Mouse (Mus musculus) midbrain, embryonic 12.5 days (tissue): ENCODE data around the gene Lekr1. TPM values are rescaled to one million over a fixed set of nuclear protein-coding genes. Genes with fewer than 3 reads are reported as not detected.
A peak's percentile ranks its signal among the peaks of the same experiment; 100 is the strongest.

Source experiments
- ATAC-seq: fragments of 200-750 bp; cut with Nextera tagmentation; 2 replicates; pipeline ENCODE4 v1.8.0; 2017; ENCODE audit warnings: low read depth, moderate TSS enrichment, moderate library complexity; ENCODE audit not compliant: low FRiP score
- H3K27ac ChIP-seq: fragments of 300-500 bp; sonication (generic); replicated peaks from 2 replicates; pipeline ENCODE4 v1.5.1; 2016; ENCODE audit warnings: mild to moderate bottlenecking
- H3K27me3 ChIP-seq: fragments of 300-500 bp; sonication (generic); 2 replicates; pipeline ENCODE4 v1.6.1; 2016; ENCODE audit warnings: mild to moderate bottlenecking
- H3K36me3 ChIP-seq: fragments of 300-500 bp; sonication (generic); 2 replicates; pipeline ENCODE4 v1.6.1; 2016
- H3K4me1 ChIP-seq: fragments of 300-500 bp; sonication (generic); 2 replicates; pipeline ENCODE4 v1.6.1; 2016
- H3K4me2 ChIP-seq: fragments of 300-500 bp; sonication (generic); replicated peaks from 2 replicates; pipeline ENCODE4 v1.6.1; 2016; ENCODE audit warnings: mild to moderate bottlenecking, moderate library complexity
- H3K4me3 ChIP-seq: fragments of 300-500 bp; sonication (generic); 2 replicates; pipeline ENCODE4 v1.5.1; 2016; ENCODE audit warnings: mild to moderate bottlenecking
- H3K9ac ChIP-seq: fragments of 300-500 bp; sonication (generic); replicated peaks from 2 replicates; pipeline ENCODE4 v1.6.1; 2016; ENCODE audit warnings: mild to moderate bottlenecking, moderate library complexity
- H3K9me3 ChIP-seq: fragments of 300-500 bp; sonication (generic); 2 replicates; pipeline ENCODE4 v1.6.1; 2016; ENCODE audit warnings: mild to moderate bottlenecking
- WGBS: fragments of 180-500 bp; shearing (Covaris S2); methylation state at CpG from one replicate; pipeline ENCODE4 v1.1.7; 2016; 5-methylcytosine and 5-hydroxymethylcytosine counted together
- polyA plus RNA-seq: library from polyadenylated mRNA; unstranded; fragments of >200 nt; fragmentation: Nextera tagmentation; extraction: Ambion mirVana; gene quantifications from 2 replicates; pipeline ENCODE4 v1.2.1, GENCODE M21; 2016

Gene Lekr1
- polyA plus RNA-seq, 1 experiment from 2014 or later: 6.7 TPM

DNA sequence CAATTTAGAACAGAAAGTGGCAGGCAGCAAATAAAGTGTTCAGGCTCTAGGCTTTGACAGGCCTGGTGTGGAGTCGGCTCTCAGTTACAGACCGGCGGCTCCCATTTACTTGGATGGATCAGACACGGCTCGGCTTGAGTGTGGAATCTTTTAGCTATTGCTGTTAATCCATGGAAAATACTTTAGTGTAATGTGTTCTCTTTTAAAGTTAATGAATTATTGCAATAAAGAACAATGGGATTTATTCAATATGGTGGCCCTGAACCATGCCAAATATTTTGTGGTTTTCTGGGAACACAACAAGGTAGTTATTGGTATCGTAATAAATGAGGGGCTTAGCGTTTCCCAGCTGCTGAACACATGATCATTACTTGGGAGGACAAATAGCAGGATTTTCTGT, 28.7 kb upstream of the Lekr1 start:
- ATAC-seq: peak; percentile 66; the same call in 1 of the 2 replicates
- Histone ChIP-seq H3K4me2 (no peak overlapping the region), H3K4me1 (0 out of 2 replicates have a peak, but pooled peaks cover 2% of the 10 kb centered on the region), H3K9me3 (no peaks in the 10 kb centered on the region), H3K27me3 (peaks cover 8% of the 10 kb centered on the region), H3K9ac (no peak overlapping the region), H3K36me3 (no peaks in the 10 kb centered on the region), H3K4me3 (no peak overlapping the region), H3K27ac (no peak overlapping the region)
- 33% methylated on average over 7 of the region's 7 CpGs for WGBS

DNA sequence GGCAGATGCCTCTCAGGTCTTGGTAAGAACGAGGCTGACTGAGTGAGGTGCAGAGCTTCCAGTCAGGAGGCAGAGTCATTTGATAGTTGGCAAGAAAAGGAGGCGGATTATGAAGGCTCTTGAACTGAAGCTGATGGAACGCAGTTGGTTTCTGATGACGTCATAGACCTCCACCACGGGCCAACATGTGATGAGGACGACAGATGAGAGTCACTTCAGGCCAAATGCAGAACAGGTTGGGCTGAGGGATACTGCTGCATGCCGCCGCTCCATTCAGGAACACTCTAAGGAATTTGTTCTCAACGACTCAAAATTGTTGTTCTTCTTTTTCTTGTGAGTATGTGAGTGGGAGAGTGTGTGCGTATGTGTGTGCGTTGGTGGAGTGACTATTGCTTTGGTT, 27.1 kb upstream of the Lekr1 start:
- no peaks in the 10 kb centered on the region for H3K36me3 ChIP-seq

DNA sequence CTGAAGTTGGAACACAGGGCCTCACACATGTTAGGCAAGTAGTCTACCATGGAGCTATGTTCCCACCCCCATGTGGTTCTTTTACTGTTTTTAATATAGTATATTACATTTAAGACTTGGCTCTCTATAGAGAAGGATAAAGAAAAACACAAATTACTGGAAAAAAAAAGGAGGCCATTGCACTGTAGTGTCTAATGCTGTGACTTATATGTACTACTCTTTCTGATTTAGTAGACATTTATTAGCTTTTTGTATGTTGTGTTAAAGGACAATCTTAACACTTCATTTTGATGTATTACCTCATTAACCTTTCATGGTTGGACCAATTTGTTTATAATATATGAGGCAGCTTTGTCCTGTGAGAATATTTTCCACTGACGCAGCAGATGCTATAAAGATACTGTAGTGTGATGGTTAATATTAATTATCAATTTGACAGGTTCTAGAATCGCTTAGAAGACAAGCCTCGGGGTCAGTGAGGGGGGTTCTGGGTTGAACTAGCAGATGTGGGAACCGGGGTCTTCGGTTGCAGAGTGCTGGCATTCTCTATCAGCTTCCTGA, 26.5 kb upstream of the Lekr1 start:
- Histone ChIP-seq H3K27me3 (peaks cover 8% of the 10 kb centered on the region), H3K36me3 (no peaks in the 10 kb centered on the region), H3K27ac (no peak overlapping the region), H3K4me1 (0 out of 2 replicates have a peak, but pooled peaks cover 2% of the 10 kb centered on the region), H3K9ac (no peak overlapping the region), H3K9me3 (no peaks in the 10 kb centered on the region), H3K4me2 (no peak overlapping the region), H3K4me3 (no peak overlapping the region)
- no peak for ATAC-seq
- WGBS: 89% methylated on average over 5 of the region's 5 CpGs

More for the DNA sequence above, 27.1 kb upstream of the Lekr1 start:
- H3K27me3 ChIP-seq: peaks cover 8% of the 10 kb centered on the region
- H3K9me3 ChIP-seq: no peaks in the 10 kb centered on the region
- 90% methylated on average over 11 of the region's 11 CpGs for WGBS
- no peak overlapping the region for H3K4me2 ChIP-seq
- H3K4me1 ChIP-seq: 0 out of 2 replicates have a peak, but pooled peaks cover 2% of the 10 kb centered on the region
- H3K4me3 ChIP-seq: no peak overlapping the region
- H3K9ac ChIP-seq: no peak overlapping the region
- H3K27ac ChIP-seq: no peak overlapping the region
- ATAC-seq: no peak

DNA sequence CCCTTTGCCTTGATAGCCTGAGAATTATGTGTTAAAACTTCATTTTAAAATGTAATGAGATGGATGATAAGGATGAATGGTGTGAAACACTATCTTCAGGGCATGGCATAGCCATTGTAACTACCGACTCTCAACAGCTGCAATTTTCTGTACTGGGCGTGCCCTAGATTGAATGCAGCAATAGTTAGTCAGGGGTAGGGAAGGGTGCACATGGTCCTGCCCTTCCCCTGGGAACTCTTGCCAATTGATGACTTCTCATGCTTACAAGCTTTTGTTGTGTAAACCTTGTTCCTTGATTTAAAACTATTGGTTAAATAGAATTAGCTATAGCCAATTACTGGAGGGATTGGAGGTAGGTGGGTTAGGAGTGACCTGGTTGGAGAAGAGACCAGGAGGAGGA, 23.1 kb upstream of the Lekr1 start:
- Histone ChIP-seq H3K9me3 (no peaks in the 10 kb centered on the region), H3K4me3 (no peak overlapping the region), H3K27ac (no peak overlapping the region), H3K36me3 (no peaks in the 10 kb centered on the region), H3K9ac (no peak overlapping the region), H3K27me3 (peaks cover 7% of the 10 kb centered on the region), H3K4me2 (no peak overlapping the region), H3K4me1 (no peaks in the 10 kb centered on the region)
- ATAC-seq: no peak
- 89% methylated on average over 2 of the region's 2 CpGs for WGBS

DNA sequence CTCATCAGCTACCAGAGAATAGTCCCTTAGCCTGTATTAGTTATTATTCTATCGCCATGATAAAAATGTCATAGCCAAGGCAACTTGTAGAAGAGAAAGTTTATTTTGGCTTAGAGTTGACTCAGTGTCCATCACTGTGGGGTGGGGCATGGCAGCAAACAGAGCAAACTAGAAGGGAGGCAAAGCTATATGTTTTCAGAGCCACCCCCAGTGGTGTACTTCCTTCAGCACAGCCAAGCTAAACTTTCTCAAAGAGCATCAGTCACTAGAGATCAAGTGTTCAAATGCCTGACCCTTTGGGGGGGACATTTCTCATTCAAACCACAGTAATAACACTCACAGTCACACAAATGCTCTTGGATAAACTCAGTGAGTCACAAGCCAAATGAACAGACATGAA, 22.4 kb upstream of the Lekr1 start:
- H3K27me3 ChIP-seq: peaks cover 7% of the 10 kb centered on the region
- 81% methylated on average over 1 of the region's 1 CpGs for WGBS
- no peak for ATAC-seq

DNA sequence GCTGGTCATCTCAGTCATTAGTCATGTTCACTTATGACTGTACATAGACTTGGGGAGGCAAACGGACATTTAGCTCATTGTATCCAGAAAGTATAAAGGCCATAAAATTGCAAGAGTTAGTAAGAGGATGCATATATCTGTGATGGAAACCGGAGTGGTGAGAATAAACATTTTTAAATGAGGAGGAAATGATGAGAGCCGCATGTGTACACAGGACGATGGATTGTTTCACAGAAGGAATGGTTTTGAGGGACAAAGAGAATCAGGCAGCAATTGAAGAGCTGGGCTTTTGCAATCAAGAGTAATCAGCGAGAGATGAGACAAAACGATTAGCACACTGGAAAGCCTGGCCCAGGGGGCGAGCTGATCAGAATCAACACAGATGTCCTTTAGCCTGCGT, 18.4 kb upstream of the Lekr1 start:
- H3K4me3 ChIP-seq: no peak overlapping the region
- H3K36me3 ChIP-seq: no peaks in the 10 kb centered on the region
- no peaks in the 10 kb centered on the region for H3K9me3 ChIP-seq
- 73% methylated on average over 8 of the region's 8 CpGs for WGBS
- peaks cover 6% of the 10 kb centered on the region; the same call in 1 of the 2 replicates for H3K27me3 ChIP-seq
- H3K27ac ChIP-seq: no peak overlapping the region
- 0 out of 2 replicates have a peak, but pooled peaks cover 2% of the 10 kb centered on the region for H3K4me1 ChIP-seq
- no peak overlapping the region for H3K9ac ChIP-seq
- no peak for ATAC-seq
- H3K4me2 ChIP-seq: no peak overlapping the region

More for the DNA sequence above, 22.4 kb upstream of the Lekr1 start:
- no peak overlapping the region for H3K9ac ChIP-seq
- H3K27ac ChIP-seq: no peak overlapping the region
- H3K4me2 ChIP-seq: no peak overlapping the region
- no peaks in the 10 kb centered on the region for H3K4me1 ChIP-seq
- H3K9me3 ChIP-seq: no peaks in the 10 kb centered on the region
- no peaks in the 10 kb centered on the region for H3K36me3 ChIP-seq
- H3K4me3 ChIP-seq: no peak overlapping the region

DNA sequence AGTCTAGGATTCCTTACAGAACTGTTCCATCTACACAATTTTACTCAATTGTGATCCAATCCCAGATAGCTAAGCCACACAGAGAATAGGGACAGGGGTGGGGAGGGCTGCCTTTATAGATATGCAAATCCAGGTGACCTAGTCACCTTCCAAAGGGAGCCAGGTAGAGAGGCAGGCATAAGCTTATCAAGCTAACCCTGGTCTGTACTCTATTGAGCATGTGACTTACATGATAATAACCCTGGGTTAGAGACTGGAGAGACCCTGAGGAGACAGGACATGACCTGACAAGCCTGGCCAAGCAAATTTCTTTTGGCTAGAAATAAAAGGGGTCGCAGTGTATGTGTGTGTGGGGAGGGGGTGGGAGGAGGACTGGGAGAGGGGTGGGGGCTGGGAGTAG, 17.1 kb upstream of the Lekr1 start:
- Histone ChIP-seq H3K27me3 (peaks cover 6% of the 10 kb centered on the region; the same call in 1 of the 2 replicates), H3K9me3 (no peaks in the 10 kb centered on the region), H3K9ac (no peak overlapping the region), H3K36me3 (no peaks in the 10 kb centered on the region), H3K27ac (no peak overlapping the region), H3K4me3 (no peak overlapping the region), H3K4me2 (no peak overlapping the region), H3K4me1 (0 out of 2 replicates have a peak, but pooled peaks cover 2% of the 10 kb centered on the region)
- peak; percentile 62; the same call in 1 of the 2 replicates for ATAC-seq
- WGBS: 44% methylated on average over 1 of the region's 1 CpGs

DNA sequence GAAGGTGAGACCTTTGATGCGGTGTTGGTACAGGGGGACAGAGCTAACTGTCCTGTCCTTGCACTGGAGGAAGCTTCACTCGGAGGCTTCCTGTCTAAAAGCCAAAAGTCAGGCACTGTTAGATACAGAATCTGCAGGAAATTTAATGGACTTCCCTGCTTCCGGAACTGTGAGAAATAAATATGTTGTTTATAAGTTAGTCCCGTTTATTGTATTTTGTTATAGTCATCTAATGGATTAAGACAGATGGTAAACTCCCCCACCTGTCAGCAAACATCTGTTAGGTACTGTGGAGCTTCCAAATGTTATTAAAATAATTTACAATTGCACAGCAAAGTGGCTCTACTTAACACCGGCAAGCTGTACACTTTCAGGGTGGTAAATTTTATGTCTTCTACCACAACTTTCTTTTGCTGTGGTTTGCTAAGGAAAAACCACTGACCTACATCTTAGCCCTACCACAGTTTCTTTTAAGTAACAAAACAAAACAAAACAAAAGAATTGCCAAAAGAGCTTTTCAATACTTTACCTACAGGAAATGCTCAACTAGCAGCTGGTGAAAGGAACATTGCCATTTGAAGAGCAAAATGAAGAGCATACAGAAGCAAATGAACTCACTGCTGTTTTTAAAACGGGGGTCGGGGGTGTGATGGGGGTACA, 15.7 kb upstream of the Lekr1 start:
- Histone ChIP-seq H3K36me3 (no peaks in the 10 kb centered on the region), H3K9ac (no peak overlapping the region), H3K4me1 (0 out of 2 replicates have a peak, but pooled peaks cover 2% of the 10 kb centered on the region), H3K27ac (no peak overlapping the region), H3K4me2 (no peak overlapping the region), H3K4me3 (no peak overlapping the region), H3K9me3 (no peaks in the 10 kb centered on the region), H3K27me3 (peaks cover 16% of the 10 kb centered on the region; the same call in 1 of the 2 replicates)
- WGBS: 71% methylated on average over 7 of the region's 7 CpGs
- no peak for ATAC-seq

DNA sequence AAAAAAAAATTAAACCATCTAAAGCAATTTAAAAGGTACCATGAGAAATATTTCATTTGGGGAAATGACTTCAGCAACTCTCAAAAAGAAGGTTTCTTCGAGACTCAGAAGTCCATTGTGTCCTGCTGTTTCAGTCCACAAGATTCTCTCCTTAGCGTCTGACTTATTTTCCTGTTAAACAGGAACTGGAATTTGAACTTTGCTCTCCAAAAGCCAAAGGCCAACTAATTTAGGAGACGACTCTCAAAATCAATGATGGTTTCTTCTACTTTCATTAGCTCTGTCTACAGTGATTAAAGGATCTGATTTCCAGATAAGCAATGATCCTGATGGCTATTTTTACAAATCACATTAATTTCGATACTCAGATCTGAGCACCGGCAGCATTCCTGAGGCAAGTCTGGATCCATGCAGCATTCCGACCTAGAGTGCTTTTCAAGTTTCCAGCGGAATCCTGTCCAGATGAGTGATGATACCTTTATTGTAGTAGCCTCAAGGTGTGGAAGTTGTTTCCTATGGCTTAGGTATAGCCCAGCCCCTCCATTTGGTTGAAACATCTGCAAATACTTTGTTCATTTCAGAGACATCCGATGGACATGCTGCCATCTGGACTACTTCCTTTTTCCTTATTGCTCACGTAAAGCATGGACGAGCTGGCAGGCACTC, 11.4 kb upstream of the Lekr1 start:
- H3K4me1 ChIP-seq: peaks cover 29% of the 10 kb centered on the region
- no peak for ATAC-seq
- 77% methylated on average over 10 of the region's 10 CpGs for WGBS

DNA sequence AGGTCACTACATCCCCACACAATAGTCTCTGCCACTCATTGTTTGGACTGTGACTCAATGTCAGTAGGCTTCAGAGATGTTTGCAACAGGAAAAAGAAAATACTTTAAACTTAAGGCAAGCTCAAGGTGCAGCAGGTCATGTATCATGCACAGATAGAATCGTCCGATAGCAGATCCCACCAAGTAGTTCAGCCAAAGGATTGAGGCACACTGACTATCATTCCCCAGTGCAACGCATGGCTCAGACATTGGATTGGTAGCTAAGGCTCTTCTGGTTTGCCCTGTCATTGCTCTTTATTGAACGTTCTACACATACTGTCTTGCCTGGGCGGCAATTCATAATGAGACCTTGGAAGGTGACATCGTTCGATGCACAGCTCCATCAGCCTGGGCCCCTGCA, 9.6 kb upstream of the Lekr1 start:
- no peak for ATAC-seq
- Histone ChIP-seq H3K36me3 (no peaks in the 10 kb centered on the region), H3K9ac (no peak overlapping the region), H3K4me2 (peak overlapping the region; percentile 31), H3K9me3 (no peaks in the 10 kb centered on the region), H3K27me3 (peaks cover 45% of the 10 kb centered on the region), H3K4me3 (no peak overlapping the region), H3K27ac (no peak overlapping the region), H3K4me1 (peaks cover 29% of the 10 kb centered on the region)
- 48% methylated on average over 7 of the region's 7 CpGs for WGBS

More for the DNA sequence above, 11.4 kb upstream of the Lekr1 start:
- Histone ChIP-seq H3K4me2 (no peak overlapping the region), H3K9ac (no peak overlapping the region), H3K27ac (no peak overlapping the region), H3K36me3 (no peaks in the 10 kb centered on the region), H3K27me3 (peaks cover 31% of the 10 kb centered on the region), H3K4me3 (no peak overlapping the region), H3K9me3 (no peaks in the 10 kb centered on the region)

DNA sequence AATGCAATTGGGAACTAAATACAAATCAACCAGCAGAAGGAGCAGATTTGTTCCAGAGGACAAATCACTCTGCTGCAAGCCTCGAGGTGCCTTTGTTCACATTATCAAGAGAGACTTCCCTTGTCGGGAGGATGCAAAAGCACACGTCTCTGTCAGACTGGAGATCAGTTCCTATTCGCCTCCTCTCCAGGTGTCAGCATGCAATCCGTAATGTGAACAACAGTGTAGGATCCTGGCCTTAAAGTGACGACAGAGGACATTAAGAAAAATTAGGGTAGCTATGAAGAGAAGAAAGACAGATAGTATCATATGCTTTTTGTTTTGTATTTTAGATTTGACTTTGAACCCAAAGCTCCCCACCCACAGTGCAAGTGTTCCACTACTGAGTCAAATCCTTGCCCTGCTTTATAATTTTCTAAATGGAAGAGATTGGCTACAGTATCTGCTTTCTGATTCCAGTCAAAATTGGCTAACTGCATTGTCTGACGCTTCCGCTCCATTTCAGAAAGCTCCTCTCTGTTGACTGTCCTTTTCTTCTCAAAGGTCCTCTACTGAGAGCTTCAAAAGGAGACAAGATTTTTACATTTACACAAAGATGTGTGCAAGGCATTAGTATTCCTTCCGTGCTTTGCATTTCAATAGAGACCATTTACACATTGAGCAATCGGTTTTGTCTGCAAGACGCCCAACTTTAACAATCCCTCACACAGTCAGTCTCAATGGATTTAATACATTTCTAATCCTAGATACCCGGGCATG, 8.9 kb upstream of the Lekr1 start:
- H3K4me1 ChIP-seq: peaks cover 29% of the 10 kb centered on the region
- no peak for ATAC-seq
- H3K9ac ChIP-seq: no peak overlapping the region
- peaks cover 47% of the 10 kb centered on the region for H3K27me3 ChIP-seq
- no peak overlapping the region for H3K27ac ChIP-seq
- H3K9me3 ChIP-seq: no peaks in the 10 kb centered on the region
- H3K4me3 ChIP-seq: no peak overlapping the region
- peak overlapping the region; percentile 31 for H3K4me2 ChIP-seq
- no peaks in the 10 kb centered on the region for H3K36me3 ChIP-seq
- WGBS: 7% methylated on average over 12 of the region's 12 CpGs
